Mouse (Mus musculus) stomach, postnatal 0 days (tissue): ENCODE data around the gene Stac2. TPM values are rescaled to one million over a fixed set of nuclear protein-coding genes. Genes with fewer than 3 reads are reported as not detected.

Experiments used
- ATAC-seq: fragments of 200-750 bp; cut with Nextera tagmentation; 2 replicates; pipeline ENCODE4 v1.8.0; 2017; ENCODE audit not compliant: low FRiP score, low TSS enrichment
- DNase-seq: peaks from one replicate; pipeline ENCODE4 v3.0.0-alpha.2; 2016; ENCODE audit warnings: low spot score
- H3K27ac ChIP-seq: fragments of 300-500 bp; sonication (generic); replicated peaks from 2 replicates; pipeline ENCODE4 v1.5.1; 2014; ENCODE audit warnings: mild to moderate bottlenecking, control low read depth
- H3K27me3 ChIP-seq: fragments of 300-500 bp; sonication (generic); 2 replicates; pipeline ENCODE4 v1.6.1; 2014; ENCODE audit warnings: low read length; ENCODE audit not compliant: control insufficient read depth, insufficient read depth
- H3K36me3 ChIP-seq: fragments of 300-500 bp; sonication (generic); 2 replicates; pipeline ENCODE4 v1.6.1; 2014; ENCODE audit warnings: low read length, mixed read lengths; ENCODE audit not compliant: control insufficient read depth, insufficient read depth
- H3K4me1 ChIP-seq: fragments of 300-500 bp; sonication (generic); replicated peaks from 2 replicates; pipeline ENCODE4 v1.6.1; 2014; ENCODE audit warnings: antibody characterized with exemption; ENCODE audit not compliant: control insufficient read depth, insufficient read depth
- H3K4me2 ChIP-seq: fragments of 300-500 bp; sonication (generic); replicated peaks from 2 replicates; pipeline ENCODE4 v1.6.1; 2014; ENCODE audit warnings: low read depth, mild to moderate bottlenecking, control low read depth, moderate library complexity
- H3K4me3 ChIP-seq: fragments of 300-500 bp; sonication (generic); 2 replicates; pipeline ENCODE4 v1.5.1; 2014; ENCODE audit warnings: low read depth, low read length, control low read depth
- H3K9ac ChIP-seq: fragments of 300-500 bp; sonication (generic); 2 replicates; pipeline ENCODE4 v1.6.1; 2014; ENCODE audit warnings: mild to moderate bottlenecking, low read length, control low read depth, mixed read lengths
- H3K9me3 ChIP-seq: fragments of 300-500 bp; sonication (generic); 2 replicates; pipeline ENCODE4 v1.6.1; 2016; ENCODE audit warnings: low read length; ENCODE audit not compliant: control insufficient read depth
- CTCF ChIP-seq: IDR thresholded peaks from 2 replicates; pipeline ENCODE4 v1.5.1; 2016; ENCODE audit warnings: antibody characterized with exemption, low read depth, mild to moderate bottlenecking, moderate library complexity
- EP300 ChIP-seq: optimal IDR thresholded peaks from 2 replicates; pipeline ENCODE3; 2016; ENCODE audit warnings: antibody characterized with exemption
- WGBS: fragments of 180-500 bp; shearing (Covaris S2); extraction: QIAGEN DNeasy Blood & Tissue Kit; methylation state at CpG from one replicate; pipeline ENCODE4 v1.1.7; 2014; 5-methylcytosine and 5-hydroxymethylcytosine counted together
- polyA plus RNA-seq: library from polyadenylated mRNA; unstranded; fragments of >200 nt; fragmentation: Nextera tagmentation; extraction: Ambion mirVana; gene quantifications from 2 replicates; pipeline ENCODE4 v1.2.1, GENCODE M21; 2015

The Stac2 gene
- polyA plus RNA-seq, 1 experiment from 2014 or later = 0.05 TPM

GRCm38 (mm10) chr11:98011716-98012115 is 41.5 kb downstream of the Stac2 start:
- TF ChIP-seq CTCF (no peak), EP300 (no peak)
- no peak overlapping the region for H3K27ac ChIP-seq
- DNase-seq = no peak
- no peak overlapping the region for H3K4me3 ChIP-seq
- no peaks in the 10 kb centered on the region for H3K27me3 ChIP-seq
- no peaks in the 10 kb centered on the region for H3K36me3 ChIP-seq
- no peaks in the 10 kb centered on the region for H3K9me3 ChIP-seq
- 57% methylated on average over 6 of the region's 9 CpGs for WGBS
- no peaks in the 10 kb centered on the region for H3K4me1 ChIP-seq
- no peak for ATAC-seq
- no peak overlapping the region for H3K4me2 ChIP-seq
- no peak overlapping the region for H3K9ac ChIP-seq

- Histone ChIP-seq H3K9me3 (no peaks in the 10 kb centered on the region), H3K4me3 (no peak overlapping the region), H3K27ac (no peak overlapping the region), H3K4me2 (no peak overlapping the region), H3K9ac (no peak overlapping the region), H3K36me3 (no peaks in the 10 kb centered on the region), H3K4me1 (no peaks in the 10 kb centered on the region), H3K27me3 (no peaks in the 10 kb centered on the region)
- ATAC-seq = no peak
- DNase-seq = no peak
- TF ChIP-seq CTCF (no peak), EP300 (no peak)
- 74% methylated on average over 11 of the region's 11 CpGs for WGBS
Measured at GRCm38 (mm10) chr11:98008087-98008486, 45.2 kb downstream of the Stac2 start.

GRCm38 (mm10) chr11:98005686-98006085 is 47.6 kb downstream of the Stac2 start:
- H3K9ac ChIP-seq = no peak overlapping the region
- TF ChIP-seq EP300 = no peak
- TF ChIP-seq CTCF = no peak
- H3K27ac ChIP-seq = peak overlapping the region; percentile 45; the same call in 1 of the 2 replicates
- H3K4me3 ChIP-seq = no peak overlapping the region
- ATAC-seq = peak; percentile 15; the same call in 1 of the 2 replicates
- no peak overlapping the region for H3K4me2 ChIP-seq
- H3K36me3 ChIP-seq = no peaks in the 10 kb centered on the region
- peak; percentile 33 for DNase-seq
- no peaks in the 10 kb centered on the region for H3K9me3 ChIP-seq
- no peaks in the 10 kb centered on the region for H3K4me1 ChIP-seq
- H3K27me3 ChIP-seq = no peaks in the 10 kb centered on the region
- 63% methylated on average over 10 of the region's 10 CpGs for WGBS

GRCm38 (mm10) chr11:98005076-98005475 is 48.2 kb downstream of the Stac2 start:
- Histone ChIP-seq H3K4me1 (no peaks in the 10 kb centered on the region), H3K4me3 (no peak overlapping the region), H3K27ac (no peak overlapping the region), H3K36me3 (no peaks in the 10 kb centered on the region), H3K4me2 (no peak overlapping the region), H3K27me3 (no peaks in the 10 kb centered on the region), H3K9ac (no peak overlapping the region), H3K9me3 (no peaks in the 10 kb centered on the region)
- 59% methylated on average over 13 of the region's 13 CpGs for WGBS
- DNase-seq = peak; percentile 80
- TF ChIP-seq EP300 (no peak), CTCF (no peak)
- ATAC-seq = peak; percentile 68

GRCm38 (mm10) chr11:98004161-98004560 is 49.1 kb downstream of the Stac2 start:
- no peak overlapping the region for H3K4me2 ChIP-seq
- ATAC-seq (no peak), DNase-seq (no peak)
- 61% methylated on average over 8 of the region's 8 CpGs for WGBS
- no peak for TF ChIP-seq EP300
- H3K27ac ChIP-seq = no peak overlapping the region
- H3K9ac ChIP-seq = no peak overlapping the region
- no peak overlapping the region for H3K4me3 ChIP-seq
- no peaks in the 10 kb centered on the region for H3K9me3 ChIP-seq
- no peaks in the 10 kb centered on the region for H3K27me3 ChIP-seq
- H3K36me3 ChIP-seq = no peaks in the 10 kb centered on the region
- no peaks in the 10 kb centered on the region for H3K4me1 ChIP-seq

- no peaks in the 10 kb centered on the region for H3K9me3 ChIP-seq
- H3K9ac ChIP-seq = no peak overlapping the region
- peak overlapping the region; percentile 43 for H3K4me2 ChIP-seq
- ATAC-seq = peak; percentile 47; the same call in 1 of the 2 replicates
- DNase-seq = peak; percentile 42
- H3K4me1 ChIP-seq = no peaks in the 10 kb centered on the region
- TF ChIP-seq CTCF (no peak), EP300 (no peak)
- 53% methylated on average over 17 of the region's 17 CpGs for WGBS
- no peaks in the 10 kb centered on the region for H3K36me3 ChIP-seq
- no peak overlapping the region for H3K27ac ChIP-seq
- 0 out of 2 replicates have a peak overlapping the region, but pooled peaks have one; percentile 4 for H3K4me3 ChIP-seq
- no peaks in the 10 kb centered on the region for H3K27me3 ChIP-seq
Measured at GRCm38 (mm10) chr11:98003171-98003671, 50.0 kb downstream of the Stac2 start.
